Mouse (Mus musculus): Measurements from ENCODE around the gene Cyp27b1.

Gene Cyp27b1

DNA sequence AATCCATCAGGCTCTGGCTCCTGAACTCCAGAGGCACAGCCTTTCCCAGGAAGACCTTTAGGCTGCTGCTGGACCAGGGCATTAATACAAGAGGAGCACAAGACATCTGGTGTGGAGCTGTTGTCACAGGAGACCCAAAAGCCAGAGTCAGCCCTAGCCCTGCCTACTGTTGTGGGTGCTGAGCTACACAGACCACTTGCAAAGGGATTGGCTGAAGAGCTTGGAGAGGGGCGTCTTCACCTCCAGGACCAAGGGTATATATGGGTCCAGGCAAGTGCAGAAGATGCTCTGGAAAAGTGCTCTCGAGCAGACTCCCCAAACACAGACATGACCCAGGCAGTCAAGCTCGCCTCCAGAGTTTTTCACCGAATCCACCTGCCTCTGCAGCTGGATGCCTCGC, at the start of gene Cyp27b1:
Gene Cyp27b1 (plus strand): TSS at position 297 of the 400 bp plus-strand sequence.
- no peak for DNase-seq (ENCODE audit: low read depth, low spot score)

DNA sequence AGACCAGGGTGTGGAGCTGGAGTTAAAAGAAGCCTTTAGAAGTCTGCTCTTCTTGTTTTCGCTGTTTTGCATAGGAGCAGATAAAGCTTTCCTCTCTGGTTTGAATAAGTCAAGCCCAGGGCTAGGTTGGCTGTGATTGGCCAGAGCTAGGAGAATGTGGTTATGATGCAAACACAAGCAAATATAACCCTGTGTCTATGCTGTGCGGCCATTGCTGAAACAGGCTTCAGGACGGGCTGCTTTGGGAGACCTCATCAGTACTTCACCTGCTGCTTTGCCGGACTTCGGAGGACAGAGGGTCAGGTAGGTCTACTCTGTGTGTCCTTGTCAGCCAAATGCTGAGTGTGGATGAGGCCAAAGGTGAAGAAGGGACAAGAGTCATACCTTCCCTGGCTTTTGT, 47.5 kb upstream of the Cyp27b1 start, which contains the start of gene Avil:
Gene Avil (plus strand): TSS at position 181 of the 400 bp plus-strand sequence.
- no peak for DNase-seq (ENCODE audit: low read depth, low spot score)

DNA sequence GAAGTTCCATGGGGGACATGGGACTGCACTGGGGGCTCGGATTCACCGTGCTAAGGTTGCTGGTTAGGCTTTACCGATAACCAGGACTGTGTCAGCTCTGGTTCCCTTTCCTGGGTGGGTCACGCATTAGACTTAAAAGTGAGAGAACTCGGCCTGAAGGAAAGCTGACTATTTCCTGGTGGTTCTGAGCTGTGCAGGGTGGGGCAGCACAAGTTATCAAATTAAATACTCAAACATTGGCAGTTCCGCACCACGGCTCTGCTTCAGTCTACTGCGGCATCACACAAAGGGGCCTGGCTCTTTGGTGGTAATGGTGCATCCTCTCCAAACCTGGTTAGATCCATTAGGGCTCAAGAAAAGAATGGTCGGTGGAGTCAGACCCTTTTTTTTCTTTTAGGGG, 46.8 kb upstream of the Cyp27b1 start:
- DNase-seq (ENCODE audit: low read depth, low spot score): no peak

DNA sequence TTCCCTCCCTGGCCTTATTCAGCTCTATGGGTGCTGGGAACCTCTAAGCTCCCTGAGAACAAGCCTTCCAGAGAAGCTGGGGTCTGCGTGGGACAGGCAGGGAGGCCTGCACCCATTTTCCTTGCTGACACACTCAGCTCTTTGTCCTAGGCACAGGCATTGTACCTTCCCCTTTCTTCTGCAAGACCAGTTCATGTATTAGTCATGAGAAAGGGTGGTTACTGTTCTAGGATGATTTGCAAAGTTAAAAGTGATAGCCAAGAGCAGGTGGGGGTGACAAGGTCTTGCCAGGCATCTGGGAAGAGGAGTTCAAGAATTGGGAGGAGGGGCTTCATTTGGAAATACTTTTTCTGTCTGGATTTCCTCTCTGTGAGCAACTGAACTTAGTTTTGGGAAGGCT, 46.0 kb upstream of the Cyp27b1 start:
- DNase-seq (ENCODE audit: low read depth, low spot score): no peak

DNA sequence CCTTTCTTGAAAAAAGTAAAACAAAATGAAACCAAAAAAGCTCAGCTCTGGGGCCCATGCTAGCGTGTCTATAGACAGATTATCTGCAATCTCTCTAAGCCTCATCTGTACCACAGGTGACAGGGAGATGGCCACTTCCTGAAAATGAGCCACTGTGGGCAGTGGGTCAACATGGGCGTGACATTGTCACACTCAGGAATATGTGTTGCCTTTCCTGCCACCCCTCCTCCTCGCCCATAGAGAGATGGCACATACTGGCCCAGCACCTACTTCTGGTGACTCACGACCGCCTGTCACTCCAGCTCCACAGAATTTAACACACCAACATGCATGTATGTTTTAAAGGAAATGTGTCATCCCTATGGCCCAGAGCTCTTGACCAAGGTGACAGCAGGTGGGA, 45.3 kb upstream of the Cyp27b1 start:
- no peak for DNase-seq (ENCODE audit: low read depth, low spot score)

DNA sequence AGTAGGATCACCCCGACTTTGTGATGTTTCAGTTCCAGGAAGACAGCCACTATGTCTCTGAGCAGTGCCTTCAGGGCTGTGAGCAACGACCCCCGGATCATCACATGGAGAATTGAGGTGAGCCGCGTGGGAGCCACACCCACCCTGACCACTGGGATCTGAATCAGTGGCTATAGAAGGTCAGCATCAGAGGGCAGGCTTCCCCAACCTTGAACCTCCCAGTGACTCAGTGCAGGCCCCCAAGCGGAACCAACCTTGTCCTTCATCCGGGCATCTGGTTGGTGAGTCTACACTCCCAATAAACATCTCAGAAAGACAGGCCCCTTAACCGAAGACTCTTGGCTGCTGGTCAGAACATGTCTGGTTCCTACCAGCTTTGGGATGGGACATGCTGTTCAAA, 44.7 kb upstream of the Cyp27b1 start:
- no peak for DNase-seq (ENCODE audit: low read depth, low spot score)

DNA sequence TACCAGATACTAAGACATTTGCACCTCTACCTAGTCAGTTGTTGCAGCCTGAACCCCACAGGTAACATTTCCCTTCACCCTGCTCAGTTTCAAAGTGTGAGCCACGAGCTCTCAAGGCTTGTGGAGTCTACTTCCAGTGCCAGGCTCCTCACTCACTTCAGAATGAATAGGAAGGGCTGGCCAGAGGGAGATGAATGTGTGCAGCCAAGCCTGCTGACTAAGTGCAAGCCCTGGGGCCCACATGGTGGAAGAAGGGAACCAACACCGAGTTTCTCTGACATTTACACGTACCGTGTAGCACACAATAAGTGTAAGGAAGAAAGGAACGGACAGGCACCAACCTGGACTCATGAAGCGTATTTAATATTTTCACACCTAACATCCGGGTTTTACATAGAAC, 44.2 kb upstream of the Cyp27b1 start:
- DNase-seq (ENCODE audit: low read depth, low spot score): no peak

DNA sequence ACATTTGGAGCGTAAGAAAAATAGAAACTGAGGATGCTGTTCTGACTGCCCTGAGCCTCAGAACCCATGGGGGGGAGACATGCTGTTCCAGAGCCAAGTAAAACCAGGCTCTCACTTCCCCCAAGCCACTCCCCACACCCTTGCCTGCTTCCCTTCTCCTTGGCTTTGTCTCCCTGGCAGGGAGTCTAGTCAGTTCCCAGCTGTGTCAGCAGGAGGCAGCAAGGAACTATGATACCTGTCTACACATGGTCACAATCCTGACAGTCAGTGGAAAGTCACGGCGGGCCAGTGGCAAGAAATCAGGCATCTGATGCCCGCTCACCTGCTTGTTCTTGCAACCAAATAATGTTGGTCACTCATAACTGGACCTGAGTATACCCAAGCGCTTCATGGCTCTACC, 31.6 kb upstream of the Cyp27b1 start:
- no peak for DNase-seq (ENCODE audit: low read depth, low spot score)

DNA sequence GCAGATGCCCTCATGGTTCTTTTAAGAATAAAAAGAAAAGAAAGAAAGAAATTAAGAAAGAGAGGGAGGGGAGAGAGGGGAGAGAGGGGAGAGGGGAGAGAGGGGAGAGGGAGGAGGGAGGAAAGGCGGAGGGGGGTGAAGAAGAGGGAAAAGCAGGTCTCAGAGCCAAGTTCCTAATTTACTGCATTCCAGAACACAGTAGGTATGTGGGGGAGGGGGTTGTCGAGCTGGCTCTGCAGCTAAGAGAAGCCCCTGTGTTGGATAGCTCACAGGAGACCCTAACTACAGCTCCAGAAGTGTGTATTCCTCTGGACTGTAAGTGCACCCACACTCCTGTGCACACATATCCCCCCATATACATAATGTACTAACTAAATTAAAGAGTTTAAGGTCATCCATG, 31.0 kb upstream of the Cyp27b1 start:
- DNase-seq (ENCODE audit: low read depth, low spot score): no peak

DNA sequence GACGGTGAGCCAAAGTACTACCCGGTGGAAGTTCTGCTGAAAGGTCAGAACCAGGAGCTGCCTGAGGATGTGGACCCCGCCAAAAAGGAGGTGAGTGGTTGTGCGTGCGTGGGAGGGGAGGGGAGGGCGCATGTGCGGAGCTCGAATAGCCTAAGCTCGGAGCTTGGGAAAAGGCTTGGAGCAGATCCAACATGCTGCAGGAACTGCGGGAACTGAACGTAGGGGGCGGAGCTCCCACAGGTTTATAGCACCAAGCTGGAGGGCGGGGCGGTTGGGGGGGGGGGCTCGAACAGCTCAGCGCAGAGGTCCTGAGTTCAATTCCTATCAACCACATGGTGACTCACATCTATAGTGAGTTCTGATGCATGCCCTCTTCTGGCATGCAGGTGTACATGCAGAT, 29.6 kb upstream of the Cyp27b1 start:
- no peak for DNase-seq (ENCODE audit: low read depth, low spot score)

DNA sequence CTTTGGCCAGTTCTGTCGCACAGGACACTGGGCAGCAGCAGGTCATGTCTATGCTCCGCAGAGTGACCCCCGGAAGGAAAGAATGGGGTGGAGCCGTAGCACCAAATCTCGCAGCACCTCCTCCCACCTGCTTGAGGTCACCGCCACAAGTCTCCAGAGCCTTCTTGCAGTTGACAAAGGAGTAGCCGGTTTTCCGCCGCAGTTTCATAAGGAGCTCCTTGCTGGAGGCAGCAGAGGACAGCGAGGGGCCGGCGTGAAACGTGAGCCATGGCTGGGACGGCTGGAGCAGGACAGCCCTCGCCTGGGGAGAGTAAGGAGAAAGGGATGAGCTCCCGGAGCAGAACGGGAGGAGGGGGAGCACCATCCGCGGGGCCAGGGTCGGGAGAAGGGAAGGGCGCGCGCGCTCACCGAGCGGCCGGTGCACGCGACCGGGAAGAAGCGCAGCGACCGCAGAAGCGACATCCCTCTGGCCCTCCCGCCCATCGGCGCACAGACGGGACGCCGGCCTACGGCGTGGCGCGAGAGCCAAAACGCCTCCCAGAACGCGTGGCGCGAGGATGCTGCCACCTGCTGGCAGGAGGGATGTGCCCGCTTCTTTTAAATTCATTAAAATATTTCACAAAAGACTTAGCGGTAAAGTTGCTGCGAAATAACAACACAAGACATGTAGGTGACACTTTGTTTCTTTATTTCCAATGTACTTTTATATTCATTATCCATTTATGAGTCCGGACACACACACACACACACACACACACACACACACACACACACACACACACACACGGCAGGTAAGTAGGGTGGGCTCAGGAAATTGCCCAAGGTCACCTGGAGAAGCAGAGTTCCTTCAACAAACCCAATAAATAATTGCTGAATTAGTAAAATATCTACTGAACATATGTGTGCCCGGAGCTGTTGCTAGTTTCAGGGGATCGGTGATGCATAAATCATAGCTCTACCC, 17.4 kb upstream of the Cyp27b1 start, which contains the start of gene Tsfm:
Gene Tsfm (minus strand): TSS at position 505 of the 961 bp plus-strand sequence.
- DNase-seq (ENCODE audit: low read depth, low spot score): peak; percentile 98

DNA sequence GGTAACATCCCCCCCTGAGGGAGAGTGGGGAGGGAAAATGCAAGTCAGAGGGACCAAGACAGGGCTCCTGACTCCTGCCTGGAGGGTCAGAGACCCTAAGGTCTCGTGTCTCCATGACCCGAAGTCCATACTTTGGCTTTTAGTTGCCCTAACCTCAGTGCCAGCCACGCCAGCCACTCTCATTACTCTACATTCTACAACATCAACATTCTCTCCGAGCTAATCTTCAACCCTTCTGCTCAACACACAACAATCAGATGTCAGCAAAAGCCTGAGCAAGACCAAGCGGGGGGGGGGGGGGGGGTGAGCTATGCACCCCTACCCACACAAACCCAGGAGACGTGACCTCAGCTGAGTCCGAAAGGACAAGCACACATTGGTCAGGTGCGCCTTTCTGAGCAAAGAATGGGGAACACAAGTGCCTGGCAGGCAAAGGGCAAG, 14.7 kb upstream of the Cyp27b1 start:
- DNase-seq (ENCODE audit: low read depth, low spot score): no peak

DNA sequence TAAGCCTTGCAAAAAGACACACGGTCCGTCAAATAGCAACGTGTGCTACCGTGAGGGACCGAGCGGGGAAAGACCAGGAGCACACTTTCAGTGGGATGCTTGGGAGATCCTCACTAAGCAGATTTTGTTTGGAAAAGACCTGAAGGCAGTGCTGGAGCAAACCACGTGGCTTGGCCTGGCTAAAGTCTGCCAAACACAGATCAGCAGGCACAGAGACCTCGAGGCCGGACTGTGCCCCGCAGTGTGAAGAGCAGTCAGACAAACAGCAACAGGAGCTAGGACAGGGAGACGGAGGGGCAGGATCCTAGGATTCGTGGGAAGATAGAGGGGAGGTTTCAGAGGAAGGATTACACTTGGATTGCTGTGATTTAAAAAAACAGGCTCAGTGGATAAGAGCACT, 11.8 kb upstream of the Cyp27b1 start:
- no peak for DNase-seq (ENCODE audit: low read depth, low spot score)

DNA sequence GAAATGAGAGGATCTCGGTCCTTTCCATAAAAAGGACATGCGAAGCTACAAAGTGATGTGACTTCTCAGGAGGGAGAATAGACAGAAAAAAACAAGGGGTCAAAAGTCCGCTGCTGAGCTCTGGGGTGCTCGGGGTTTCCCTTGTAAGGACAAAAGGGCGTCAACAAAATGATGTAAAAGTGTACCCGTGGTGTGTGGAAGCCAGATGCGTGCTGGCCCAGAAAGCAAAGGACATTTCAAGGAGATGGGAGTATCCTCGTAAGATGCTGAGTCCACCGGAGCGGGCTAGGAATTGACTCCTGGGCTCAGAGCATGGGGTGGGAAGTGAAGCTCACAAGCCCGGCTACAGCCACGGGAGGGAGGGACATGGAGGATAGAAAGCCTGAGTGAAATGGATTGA, 10.4 kb upstream of the Cyp27b1 start:
- DNase-seq (ENCODE audit: low read depth, low spot score): no peak

DNA sequence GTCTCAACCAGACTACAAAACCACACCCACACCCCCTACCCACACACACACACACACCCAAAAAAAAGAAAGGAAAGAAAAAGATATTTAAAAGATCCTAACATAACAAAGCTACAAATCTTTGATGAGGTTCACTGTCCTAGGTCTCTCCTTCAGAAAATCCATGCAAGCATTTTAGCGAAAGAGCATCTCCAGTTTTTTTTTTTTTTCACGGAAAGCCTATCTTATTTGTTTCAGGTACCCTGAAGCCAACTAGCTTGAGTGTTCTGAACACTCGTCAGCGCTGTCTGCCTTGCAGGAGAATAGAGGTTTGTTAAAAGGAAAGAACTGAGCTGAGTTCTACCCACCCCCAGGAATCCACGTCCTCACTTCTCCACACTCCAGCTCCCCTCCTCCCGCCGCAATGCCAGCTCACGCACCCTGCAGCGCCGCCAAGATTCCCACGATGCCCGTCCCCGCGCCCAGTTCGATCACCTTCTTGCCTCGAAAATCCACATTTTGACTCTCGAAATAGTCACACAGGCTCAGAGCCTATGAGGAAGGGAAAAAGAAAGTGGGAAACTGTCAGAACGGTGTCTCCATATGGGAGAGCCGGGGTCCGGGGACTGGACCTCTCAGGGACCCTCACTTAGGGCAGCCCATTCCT, 7.4 kb upstream of the Cyp27b1 start:
- peak; percentile 63 for DNase-seq (ENCODE audit: low read depth, low spot score)

DNA sequence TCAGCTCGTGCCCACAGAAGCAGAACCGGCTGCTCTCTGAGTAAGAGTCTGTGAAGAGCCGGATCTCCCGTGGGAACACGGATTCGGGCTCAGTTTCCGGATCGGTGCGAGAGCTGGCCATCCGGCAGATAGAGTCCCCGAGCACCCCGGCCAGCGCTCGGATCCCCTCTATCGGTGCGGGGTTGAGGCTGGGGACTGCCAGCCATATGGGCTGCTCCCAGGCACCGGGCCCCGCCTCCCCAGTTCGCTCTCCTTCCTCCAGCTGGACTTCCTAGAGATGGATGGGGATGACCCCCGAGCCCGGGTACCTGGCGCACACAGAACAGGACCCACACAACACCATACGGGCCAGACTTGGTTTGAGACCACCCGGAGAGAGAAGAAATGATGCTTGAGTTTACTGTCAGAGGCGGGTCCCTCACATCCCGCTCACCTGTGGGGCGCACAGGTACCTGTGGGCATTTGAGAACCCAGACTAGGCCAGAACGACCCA, 6.7 kb upstream of the Cyp27b1 start, which contains the start of the genes Mettl1 and Eef1akmt3:
Gene Mettl1 (plus strand): TSS at position 141 of the 493 bp plus-strand sequence.
Gene Eef1akmt3 (minus strand): TSS at position 240 of the 493 bp plus-strand sequence.
- DNase-seq (ENCODE audit: low read depth, low spot score): no peak

DNA sequence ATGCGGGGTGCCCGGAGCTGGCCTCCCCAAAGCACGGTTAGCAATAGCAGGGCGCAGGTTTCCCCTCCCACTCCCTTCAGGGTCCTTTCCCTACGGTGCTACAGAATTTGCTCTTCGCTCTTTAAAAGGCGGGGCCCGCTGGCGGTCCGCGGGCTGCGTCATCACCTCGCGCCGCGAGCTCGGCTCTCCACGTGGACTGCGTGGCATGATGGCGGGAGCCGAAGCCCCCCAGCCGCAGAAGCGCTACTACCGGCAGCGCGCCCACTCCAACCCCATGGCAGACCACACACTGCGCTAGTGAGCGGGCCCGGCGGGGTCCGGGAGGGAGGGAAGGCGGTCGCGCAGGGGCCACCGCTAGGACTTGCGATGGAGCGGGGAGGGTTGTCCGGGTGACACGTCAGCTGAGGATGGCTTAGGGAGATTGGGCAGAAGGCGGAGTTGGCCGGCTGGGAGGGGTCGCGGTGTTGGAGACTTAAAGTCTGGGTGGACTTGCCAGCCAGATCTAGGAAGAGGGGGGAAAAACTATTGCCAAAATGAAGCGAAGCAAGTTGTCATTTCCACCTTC, 6.2 kb upstream of the Cyp27b1 start:
- peak; percentile 92 for DNase-seq (ENCODE audit: low read depth, low spot score)

DNA sequence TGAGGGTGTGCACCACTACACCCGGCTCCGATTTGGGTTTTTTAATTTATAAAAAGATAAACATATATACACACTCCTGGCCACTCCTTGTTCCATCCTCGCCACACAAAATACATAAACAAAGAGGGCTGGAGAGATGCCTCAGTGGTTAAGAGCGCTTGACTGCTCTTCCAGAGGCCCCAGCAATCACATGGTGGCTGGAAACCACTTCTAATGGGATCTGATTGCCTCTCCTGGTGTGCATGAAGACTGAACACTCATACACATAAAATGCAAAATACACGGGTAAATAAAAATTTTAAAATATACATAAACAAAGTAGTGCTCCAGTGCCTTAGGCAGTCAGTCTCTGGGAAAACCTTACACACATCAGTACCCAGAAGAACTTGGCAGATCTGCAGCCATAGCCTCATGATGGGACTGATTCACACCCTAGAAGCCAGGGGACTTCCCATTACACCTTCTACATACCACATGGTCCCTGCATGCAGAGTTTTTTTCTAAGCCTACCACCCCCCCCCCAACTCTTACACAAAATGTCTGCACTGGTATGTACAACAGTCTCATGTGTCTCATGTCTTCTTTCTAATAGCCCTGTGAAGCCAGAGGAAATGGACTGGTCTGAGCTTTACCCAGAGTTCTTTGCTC, 5.5 kb upstream of the Cyp27b1 start:
- no peak for DNase-seq (ENCODE audit: low read depth, low spot score)

DNA sequence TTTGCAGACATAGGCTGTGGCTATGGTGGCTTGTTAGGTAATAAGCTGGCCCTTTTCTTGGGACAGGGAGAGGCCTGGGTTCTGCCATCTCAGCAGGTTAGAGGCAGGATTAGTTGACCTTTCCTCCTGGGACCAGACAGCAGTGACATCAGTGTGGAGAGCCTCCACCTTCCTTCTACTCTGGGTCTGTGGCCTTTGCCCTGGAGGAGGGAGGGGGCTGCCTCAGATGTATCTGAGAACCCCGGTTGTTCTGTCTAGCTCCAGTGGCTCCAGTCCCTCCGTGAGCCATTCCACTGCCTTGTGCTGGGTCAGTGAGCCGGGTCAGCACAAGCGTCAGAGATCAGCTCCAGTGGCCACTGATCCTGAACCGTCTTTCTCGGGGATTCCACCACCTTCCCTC, 4.9 kb upstream of the Cyp27b1 start:
- DNase-seq (ENCODE audit: low read depth, low spot score): no peak

DNA sequence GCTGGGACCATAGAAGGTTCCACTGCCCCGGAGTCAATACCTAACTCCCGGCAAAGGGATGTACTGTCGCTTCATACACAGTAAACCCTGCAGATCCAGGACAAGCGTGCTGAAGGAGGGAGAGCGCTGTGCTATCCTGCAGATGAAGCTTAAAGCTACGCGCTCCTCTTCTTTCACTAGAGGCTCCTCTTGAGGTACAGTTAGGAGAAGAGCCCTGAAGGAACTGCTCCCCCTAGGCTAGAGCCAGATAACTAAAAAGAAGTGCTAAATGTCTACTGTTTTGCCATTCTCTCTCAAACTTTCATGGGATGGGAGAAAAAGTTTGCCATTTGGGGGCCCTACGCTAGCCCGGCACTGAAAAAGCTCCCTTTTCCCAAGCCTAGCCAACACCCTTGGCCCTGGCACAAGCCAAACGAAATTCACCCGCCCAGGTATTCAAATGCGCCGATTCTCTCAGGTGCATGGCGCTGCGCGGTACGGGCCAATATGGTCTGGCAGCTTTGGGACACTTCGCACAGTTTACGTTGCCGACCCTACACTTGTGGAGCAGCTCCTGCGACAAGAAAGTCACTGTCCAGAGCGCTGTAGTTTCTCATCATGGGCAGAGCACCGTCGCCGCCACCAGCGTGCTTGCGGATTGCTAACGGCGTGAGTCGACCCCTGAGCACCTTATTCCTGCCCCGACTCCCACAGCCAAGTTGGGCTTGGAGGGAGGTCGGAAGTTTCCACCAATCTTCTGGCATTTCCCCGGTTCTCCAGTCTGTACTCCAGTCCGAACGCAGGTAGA, 751 bp downstream of the Cyp27b1 start:
- peak; percentile 53 for DNase-seq (ENCODE audit: low read depth, low spot score)

All from brain, adult 2 months (tissue).